20 mouse cellular contexts compared by ENCODE assay signal in the genomic region with DNA sequence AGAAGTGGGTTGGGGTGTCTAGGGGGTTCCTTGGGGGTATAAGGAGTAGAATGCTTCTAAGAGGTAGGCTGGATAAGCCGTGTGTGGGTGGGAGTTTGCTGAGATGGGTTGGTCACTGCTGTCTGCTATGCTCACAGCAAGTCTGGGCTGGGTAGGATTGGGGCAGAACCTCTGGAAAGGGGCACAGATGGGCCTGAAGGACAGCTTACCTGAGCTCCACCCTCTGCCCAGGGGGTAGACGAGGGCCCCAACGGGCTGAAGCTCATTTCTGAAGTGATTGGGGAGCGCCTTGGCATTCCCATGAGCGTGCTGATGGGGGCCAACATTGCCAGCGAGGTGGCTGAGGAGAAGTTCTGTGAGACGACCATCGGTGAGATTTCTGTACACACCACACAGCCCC. TPM values are rescaled to one million over a fixed set of nuclear protein-coding genes. Genes with fewer than 3 reads are reported as not detected.
DNase-seq lines count a peak whose midpoint lies in the region; ATAC-seq and TF ChIP-seq lines count a peak whose summit lies in the region.
"Had no signal": no experiment of that assay in that cellular context is flagged by ENCODE, and none has a peak within 500 bp of the region (broad histone marks: within the 10 kb centered on the region; RNA-seq: fewer than 3 reads in every experiment).

No protein-coding gene starts in this region.

- no peak overlapping the region for H3K9ac ChIP-seq in intestine, postnatal 0 days (ENCODE audit: low read depth, low read length)
- no peak overlapping the region for H3K9ac ChIP-seq in intestine, embryonic 15.5 days
- H3K9ac ChIP-seq in limb, embryonic 13.5 days: peak overlapping the region; percentile 35; the same call in 1 of the 2 replicates
- H3K9ac ChIP-seq: embryonic facial prominence, embryonic 12.5 days; forebrain, embryonic 15.5 days; heart, embryonic 12.5 days; hindbrain, embryonic 15.5 days had no signal

- no peak for ATAC-seq in intestine, postnatal 0 days
- no peak for ATAC-seq in intestine, embryonic 15.5 days
- no peak for ATAC-seq in limb, embryonic 13.5 days (ENCODE audit: low FRiP score, low read depth)
- ATAC-seq: forebrain, embryonic 15.5 days had no signal

- no peak for TF ChIP-seq POLR2A in small intestine, adult 2 months (IDR thresholded peaks at IDR 0.05; ENCODE audit: low read depth, low read length)

- no peaks in the 10 kb centered on the region for H3K27me3 ChIP-seq in intestine, postnatal 0 days (replicated peaks; ENCODE audit: control insufficient read depth, insufficient read depth, low read length)
- no peaks in the 10 kb centered on the region for H3K27me3 ChIP-seq in intestine, embryonic 15.5 days (replicated peaks)
- H3K27me3 ChIP-seq in limb, embryonic 13.5 days: no peaks in the 10 kb centered on the region
- H3K27me3 ChIP-seq in limb, embryonic 10.5 days (ENCODE audit: low read depth, poor library complexity, severe bottlenecking): no peaks in the 10 kb centered on the region
- H3K27me3 ChIP-seq in small intestine, adult 2 months (ENCODE audit: control insufficient read depth, insufficient read depth, low read length): no peaks in the 10 kb centered on the region
- H3K27me3 ChIP-seq: embryonic facial prominence, embryonic 12.5 days; forebrain, embryonic 15.5 days; heart, embryonic 12.5 days; hindbrain, embryonic 15.5 days had no signal

- peak overlapping the region; percentile 60; the same call in 1 of the 2 replicates for H3K4me2 ChIP-seq in intestine, postnatal 0 days (replicated peaks; ENCODE audit: low read depth)
- H3K4me2 ChIP-seq in intestine, embryonic 15.5 days (replicated peaks): no peak overlapping the region
- no peak overlapping the region for H3K4me2 ChIP-seq in limb, embryonic 13.5 days (replicated peaks)
- H3K4me2 ChIP-seq: embryonic facial prominence, embryonic 12.5 days; forebrain, embryonic 15.5 days; heart, embryonic 12.5 days; hindbrain, embryonic 15.5 days had no signal

- H3K27ac ChIP-seq in intestine, postnatal 0 days (ENCODE audit: low read depth, low read length): no peak overlapping the region
- H3K27ac ChIP-seq in intestine, embryonic 15.5 days: no peak overlapping the region
- no peak overlapping the region for H3K27ac ChIP-seq in limb, embryonic 13.5 days
- no peak overlapping the region for H3K27ac ChIP-seq in limb, embryonic 10.5 days
- 0 out of 2 replicates have a peak overlapping the region, but pooled peaks have one; percentile 21 for H3K27ac ChIP-seq in small intestine, adult 2 months (ENCODE audit: insufficient read depth, low read depth, low read length)
- H3K27ac ChIP-seq: embryonic facial prominence, embryonic 12.5 days; forebrain, embryonic 15.5 days; hindbrain, embryonic 15.5 days had no signal

- TF ChIP-seq CTCF in intestine, postnatal 0 days (IDR thresholded peaks at IDR 0.05; ENCODE audit: low read depth): no peak
- no peak for TF ChIP-seq CTCF in small intestine, adult 2 months (IDR thresholded peaks at IDR 0.05; ENCODE audit: extremely low read depth, insufficient read length, insufficient replicate concordance, low read depth, low read length)

- H3K36me3 ChIP-seq in intestine, postnatal 0 days (ENCODE audit: control insufficient read depth, insufficient read depth): peaks cover 28% of the 10 kb centered on the region; the same call in 1 of the 2 replicates
- H3K36me3 ChIP-seq in intestine, embryonic 15.5 days: no peaks in the 10 kb centered on the region
- H3K36me3 ChIP-seq in limb, embryonic 13.5 days: peaks cover 35% of the 10 kb centered on the region
- peaks cover 73% of the 10 kb centered on the region for H3K36me3 ChIP-seq in limb, embryonic 10.5 days
- H3K36me3 ChIP-seq in small intestine, adult 2 months (ENCODE audit: control insufficient read depth, insufficient read depth, low read length): peaks cover 36% of the 10 kb centered on the region

- H3K9me3 ChIP-seq in intestine, postnatal 0 days (ENCODE audit: control insufficient read depth): no peaks in the 10 kb centered on the region
- no peaks in the 10 kb centered on the region for H3K9me3 ChIP-seq in intestine, embryonic 15.5 days
- no peaks in the 10 kb centered on the region for H3K9me3 ChIP-seq in limb, embryonic 13.5 days
- H3K9me3 ChIP-seq in limb, embryonic 10.5 days (replicated peaks): no peaks in the 10 kb centered on the region
- H3K9me3 ChIP-seq: embryonic facial prominence, embryonic 12.5 days; forebrain, embryonic 15.5 days; heart, embryonic 12.5 days; hindbrain, embryonic 15.5 days had no signal

- H3K4me1 ChIP-seq in intestine, postnatal 0 days (replicated peaks; ENCODE audit: control insufficient read depth, insufficient read depth, low read length): peaks cover 11% of the 10 kb centered on the region; the same call in 1 of the 2 replicates
- peaks cover 37% of the 10 kb centered on the region for H3K4me1 ChIP-seq in intestine, embryonic 15.5 days (replicated peaks)
- H3K4me1 ChIP-seq in limb, embryonic 13.5 days: peaks cover 30% of the 10 kb centered on the region
- H3K4me1 ChIP-seq in limb, embryonic 10.5 days: peaks cover 39% of the 10 kb centered on the region
- peaks cover 47% of the 10 kb centered on the region for H3K4me1 ChIP-seq in small intestine, adult 2 months (ENCODE audit: control insufficient read depth, insufficient read depth, insufficient read length, low read length)

- DNase-seq in cerebellum, adult 11-12 months: peak; percentile 52
- no peak for DNase-seq in cerebellum, adult 9-10 months
- DNase-seq in limb, embryonic 10.5 days (ENCODE audit: low spot score): no peak
- DNase-seq: adrenal gland, postnatal 25 days; cerebellum, adult 11 months; gastrocnemius, postnatal 10 days; heart, postnatal 36 days had no signal

- 53% methylated on average over 8 of the region's 8 CpGs for WGBS in intestine, postnatal 0 days
- 78% methylated on average over 8 of the region's 8 CpGs for WGBS in intestine, embryonic 15.5 days
- WGBS in limb, embryonic 13.5 days: 76% methylated on average over 8 of the region's 8 CpGs
- 86% methylated on average over 8 of the region's 8 CpGs for WGBS in limb, embryonic 10.5 days
- WGBS in small intestine, adult 2 months: 66% methylated on average over 8 of the region's 8 CpGs

- H3K4me3 ChIP-seq in intestine, postnatal 0 days (ENCODE audit: low read depth, low read length): no peak overlapping the region
- no peak overlapping the region for H3K4me3 ChIP-seq in intestine, embryonic 15.5 days (replicated peaks)
- no peak overlapping the region for H3K4me3 ChIP-seq in limb, embryonic 13.5 days
- H3K4me3 ChIP-seq in limb, embryonic 10.5 days: no peak overlapping the region
- H3K4me3 ChIP-seq in small intestine, adult 2 months (ENCODE audit: low read depth, low read length): peak overlapping the region; percentile 20; the same call in 1 of the 2 replicates
- H3K4me3 ChIP-seq: embryonic facial prominence, embryonic 12.5 days; forebrain, embryonic 15.5 days; heart, embryonic 12.5 days; hindbrain, embryonic 15.5 days had no signal

RNA-seq across cellular contexts. Expression of a gene that starts 2.5 kb away (rescaled TPM):
- polyA plus RNA-seq in intestine, postnatal 0 days (2015; fragmentation: Nextera tagmentation; extraction: Ambion mirVana): 124 and 136 TPM in 2 replicates
- polyA plus RNA-seq in intestine, embryonic 15.5 days (2015; fragmentation: Nextera tagmentation; extraction: Ambion mirVana): 11.6 and 15.5 TPM in 2 replicates
- polyA plus RNA-seq in limb, embryonic 13.5 days (2015; fragmentation: Nextera tagmentation; extraction: Ambion mirVana): 0.27 and 0.55 TPM in 2 replicates
- 0.29 and 0.59 TPM in 2 replicates for polyA plus RNA-seq in limb, embryonic 10.5 days (2016; fragmentation: Nextera tagmentation; extraction: Ambion mirVana)
- polyA plus RNA-seq in small intestine, adult 2 months (2012; rRNA removed): 246 and 260 TPM in 2 replicates

RNA-seq across cellular contexts. Expression of a gene that starts 5.6 kb away (rescaled TPM):
- 298 and 301 TPM in 2 replicates for polyA plus RNA-seq in intestine, postnatal 0 days (2015; fragmentation: Nextera tagmentation; extraction: Ambion mirVana)
- 187 and 218 TPM in 2 replicates for polyA plus RNA-seq in intestine, embryonic 15.5 days (2015; fragmentation: Nextera tagmentation; extraction: Ambion mirVana)
- polyA plus RNA-seq in limb, embryonic 13.5 days (2015; fragmentation: Nextera tagmentation; extraction: Ambion mirVana): 139 and 143 TPM in 2 replicates
- 113 and 127 TPM in 2 replicates for polyA plus RNA-seq in limb, embryonic 10.5 days (2016; fragmentation: Nextera tagmentation; extraction: Ambion mirVana)
- polyA plus RNA-seq in small intestine, adult 2 months (2012; rRNA removed): 301 and 397 TPM in 2 replicates

RNA-seq across cellular contexts. Expression of a gene that starts 14.6 kb away (rescaled TPM):
- 1.2 and 3.0 TPM in 2 replicates for polyA plus RNA-seq in intestine, postnatal 0 days (2015; fragmentation: Nextera tagmentation; extraction: Ambion mirVana)
- not detected in 2 replicates for polyA plus RNA-seq in intestine, embryonic 15.5 days (2015; fragmentation: Nextera tagmentation; extraction: Ambion mirVana)
- polyA plus RNA-seq in limb, embryonic 13.5 days (2015; fragmentation: Nextera tagmentation; extraction: Ambion mirVana): not detected in 2 replicates
- not detected in 2 replicates for polyA plus RNA-seq in limb, embryonic 10.5 days (2016; fragmentation: Nextera tagmentation; extraction: Ambion mirVana)
- 3.0 TPM in 1 of 2 replicates, not detected in the other for polyA plus RNA-seq in small intestine, adult 2 months (2012; rRNA removed)
- polyA plus RNA-seq: C2C12; embryonic facial prominence, embryonic 12.5 days; forebrain, embryonic 11.5 days; forebrain, embryonic 15.5 days; gonadal fat pad, adult 2 months; heart, embryonic 12.5 days; heart, embryonic 16.5 days; hindbrain, embryonic 11.5 days; hindbrain, embryonic 15.5 days had no signal

RNA-seq across cellular contexts. Expression of a gene that starts 17.9 kb away (rescaled TPM):
- polyA plus RNA-seq in intestine, postnatal 0 days (2015; fragmentation: Nextera tagmentation; extraction: Ambion mirVana): 13.2 and 13.3 TPM in 2 replicates
- 23.5 and 34.0 TPM in 2 replicates for polyA plus RNA-seq in intestine, embryonic 15.5 days (2015; fragmentation: Nextera tagmentation; extraction: Ambion mirVana)
- 54.0 and 58.7 TPM in 2 replicates for polyA plus RNA-seq in limb, embryonic 13.5 days (2015; fragmentation: Nextera tagmentation; extraction: Ambion mirVana)
- polyA plus RNA-seq in limb, embryonic 10.5 days (2016; fragmentation: Nextera tagmentation; extraction: Ambion mirVana): 84.0 and 85.8 TPM in 2 replicates
- polyA plus RNA-seq in small intestine, adult 2 months (2012; rRNA removed): 9.5 and 23.8 TPM in 2 replicates

RNA-seq across cellular contexts. Expression of a gene that starts 49.7 kb away (rescaled TPM):
- polyA plus RNA-seq in intestine, postnatal 0 days (2015; fragmentation: Nextera tagmentation; extraction: Ambion mirVana): 1.4 and 2.1 TPM in 2 replicates
- 2.2 and 2.4 TPM in 2 replicates for polyA plus RNA-seq in intestine, embryonic 15.5 days (2015; fragmentation: Nextera tagmentation; extraction: Ambion mirVana)
- 1.7 and 1.8 TPM in 2 replicates for polyA plus RNA-seq in limb, embryonic 13.5 days (2015; fragmentation: Nextera tagmentation; extraction: Ambion mirVana)
- 1.1 TPM in 2 replicates for polyA plus RNA-seq in limb, embryonic 10.5 days (2016; fragmentation: Nextera tagmentation; extraction: Ambion mirVana)
- polyA plus RNA-seq in small intestine, adult 2 months (2012; rRNA removed): 0.30 and 0.70 TPM in 2 replicates
